Mouse (Mus musculus) E14TG2a.4 (cell line): ENCODE measurements around the gene Bex3.

Experiments used
- CTCF ChIP-seq: conservative IDR thresholded peaks from 2 replicates; pipeline ENCODE4 v1.5.1; 2014; ENCODE audit warnings: low read length
- NANOG ChIP-seq: IDR thresholded peaks from 2 replicates; pipeline ENCODE4 v1.6.1; 2014; ENCODE audit warnings: borderline replicate concordance, low read length, mixed read lengths

- TF ChIP-seq CTCF (no peak), NANOG (no peak)
These were observed 2.3 kb upstream of the Bex3 start for GRCm38 (mm10) chrX:136267720-136268119.
